ENCODE assay signal across 9 mouse cellular contexts in the genomic region with DNA sequence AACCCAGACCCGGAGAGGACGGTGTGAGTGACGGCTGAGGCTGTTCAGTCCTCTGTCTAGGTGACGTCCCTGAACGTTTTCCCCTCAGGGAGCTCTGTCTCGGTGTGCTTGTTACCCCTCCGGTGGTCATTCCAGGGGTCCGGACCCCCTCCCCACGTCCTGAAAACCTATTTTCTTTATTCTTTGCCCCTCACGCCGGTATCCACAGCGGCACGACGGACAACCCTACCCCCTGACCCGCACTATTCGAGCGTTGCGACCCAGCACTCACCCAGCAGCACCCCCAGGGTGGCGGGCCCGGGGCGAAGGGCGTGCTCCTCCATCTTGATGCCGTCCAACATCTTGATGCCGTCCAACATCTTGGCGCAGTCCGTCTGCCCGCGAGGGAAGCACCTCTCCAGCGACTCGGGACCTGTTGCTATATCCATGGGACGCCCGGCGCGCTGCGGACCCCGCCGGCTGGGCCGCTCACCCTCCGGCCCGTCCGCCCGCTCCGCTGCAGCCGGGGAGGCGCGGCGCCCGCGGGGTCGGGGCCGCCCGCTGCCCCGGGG. TPM values are rescaled to one million over a fixed set of nuclear protein-coding genes. Genes with fewer than 3 reads are reported as not detected.
DNase-seq lines count a peak whose midpoint lies in the region; ATAC-seq lines count a peak whose summit lies in the region.
"Had no signal": no experiment of that assay in that cellular context is flagged by ENCODE, and none has a peak within 500 bp of the region (broad histone marks: within the 10 kb centered on the region; RNA-seq: fewer than 3 reads in every experiment).

A gene (minus strand): TSS at position 341 of the 551 bp plus-strand sequence.

- H3K4me3 ChIP-seq in kidney, embryonic 16.5 days (ENCODE audit: low read length), result peak within 1 kb of the TSS; percentile 50
- peak within 1 kb of the TSS; percentile 42 for H3K4me3 ChIP-seq in embryonic facial prominence, embryonic 11.5 days (ENCODE audit: low read depth, low read length)
- H3K4me3 ChIP-seq in hindbrain, embryonic 13.5 days, result peak within 1 kb of the TSS; percentile 48
- H3K4me3 ChIP-seq in midbrain, embryonic 12.5 days, result peak within 1 kb of the TSS; percentile 46

- no peaks in the 10 kb centered on the region for H3K36me3 ChIP-seq in kidney, embryonic 16.5 days (ENCODE audit: insufficient read depth, low read length)
- H3K36me3 ChIP-seq in embryonic facial prominence, embryonic 11.5 days (replicated peaks; ENCODE audit: control insufficient read depth, insufficient read depth, low read depth, low read length), result no peaks in the 10 kb centered on the region
- no peaks in the 10 kb centered on the region for H3K36me3 ChIP-seq in hindbrain, embryonic 13.5 days
- no peaks in the 10 kb centered on the region for H3K36me3 ChIP-seq in midbrain, embryonic 12.5 days

- no peak for DNase-seq in kidney, adult 18-20 months
- DNase-seq in embryonic facial prominence, embryonic 11.5 days (ENCODE audit: low spot score), result no peak
- DNase-seq in cerebellum, adult 18-20 months, result no peak
- no peak for DNase-seq in right cerebral cortex, postnatal 14 days
- DNase-seq: cerebellum, adult 8-10 months had no signal

- peaks cover 96% of the 10 kb centered on the region for H3K27me3 ChIP-seq in kidney, embryonic 16.5 days (ENCODE audit: insufficient read depth, low read length)
- H3K27me3 ChIP-seq in embryonic facial prominence, embryonic 11.5 days (ENCODE audit: control insufficient read depth, insufficient read depth, low read length), result peaks cover 84% of the 10 kb centered on the region
- peaks cover 96% of the 10 kb centered on the region for H3K27me3 ChIP-seq in hindbrain, embryonic 13.5 days
- peaks cover 100% of the 10 kb centered on the region for H3K27me3 ChIP-seq in midbrain, embryonic 12.5 days

- ATAC-seq in kidney, embryonic 16.5 days (ENCODE audit: low FRiP score, low TSS enrichment), result no peak
- no peak for ATAC-seq in embryonic facial prominence, embryonic 11.5 days (replicated peaks; ENCODE audit: insufficient number of reproducible peaks, low FRiP score, low TSS enrichment, low read depth)
- no peak for ATAC-seq in hindbrain, embryonic 13.5 days (ENCODE audit: low FRiP score)
- ATAC-seq in midbrain, embryonic 12.5 days (ENCODE audit: low FRiP score, low read depth), result no peak
- no peak for ATAC-seq in monocyte, adult 5-6 weeks (replicated peaks; ENCODE audit: insufficient number of reproducible peaks, low FRiP score, low TSS enrichment, poor library complexity, severe bottlenecking)

- H3K9me3 ChIP-seq in kidney, embryonic 16.5 days (ENCODE audit: low read length), result no peaks in the 10 kb centered on the region
- no peaks in the 10 kb centered on the region for H3K9me3 ChIP-seq in embryonic facial prominence, embryonic 11.5 days (replicated peaks; ENCODE audit: control insufficient read depth, low read length)
- H3K9me3 ChIP-seq in hindbrain, embryonic 13.5 days, result no peaks in the 10 kb centered on the region
- H3K9me3 ChIP-seq in midbrain, embryonic 12.5 days, result no peaks in the 10 kb centered on the region

- under 1% methylated on average over 46 of the region's 53 CpGs for WGBS in kidney, embryonic 16.5 days
- under 1% methylated on average over 39 of the region's 53 CpGs for WGBS in embryonic facial prominence, embryonic 11.5 days
- WGBS in hindbrain, embryonic 13.5 days, result 1% methylated on average over 53 of the region's 53 CpGs
- WGBS in midbrain, embryonic 12.5 days, result under 1% methylated on average over 53 of the region's 53 CpGs

- H3K27ac ChIP-seq in kidney, embryonic 16.5 days (ENCODE audit: low read length), result no peak within 1 kb of the TSS
- no peak within 1 kb of the TSS; the same call in 1 of the 2 replicates for H3K27ac ChIP-seq in embryonic facial prominence, embryonic 11.5 days (replicated peaks; ENCODE audit: low read depth, low read length)
- peak within 1 kb of the TSS; percentile 90 for H3K27ac ChIP-seq in hindbrain, embryonic 13.5 days
- H3K27ac ChIP-seq in midbrain, embryonic 12.5 days (replicated peaks), result peak within 1 kb of the TSS; percentile 56

- H3K4me2 ChIP-seq in kidney, embryonic 16.5 days (replicated peaks; ENCODE audit: low read depth, low read length), result peak within 1 kb of the TSS; percentile 70
- H3K4me2 ChIP-seq in embryonic facial prominence, embryonic 11.5 days (ENCODE audit: low read depth, low read length), result peak within 1 kb of the TSS; percentile 87
- H3K4me2 ChIP-seq in hindbrain, embryonic 13.5 days, result peak within 1 kb of the TSS; percentile 55
- peak within 1 kb of the TSS; percentile 59 for H3K4me2 ChIP-seq in midbrain, embryonic 12.5 days (replicated peaks)

- peak within 1 kb of the TSS; percentile 61 for H3K9ac ChIP-seq in kidney, embryonic 16.5 days (replicated peaks; ENCODE audit: low read length)
- peak within 1 kb of the TSS; percentile 43 for H3K9ac ChIP-seq in embryonic facial prominence, embryonic 11.5 days (replicated peaks; ENCODE audit: low read length)
- H3K9ac ChIP-seq in hindbrain, embryonic 13.5 days, result peak within 1 kb of the TSS; percentile 86
- H3K9ac ChIP-seq in midbrain, embryonic 12.5 days (replicated peaks), result peak within 1 kb of the TSS; percentile 55

- H3K4me1 ChIP-seq in kidney, embryonic 16.5 days (ENCODE audit: insufficient read depth, low read length), result peaks cover 27% of the 10 kb centered on the region
- H3K4me1 ChIP-seq in embryonic facial prominence, embryonic 11.5 days (ENCODE audit: control insufficient read depth, insufficient read depth, low read length), result peaks cover 6% of the 10 kb centered on the region
- peaks cover 26% of the 10 kb centered on the region for H3K4me1 ChIP-seq in hindbrain, embryonic 13.5 days (replicated peaks)
- peaks cover 40% of the 10 kb centered on the region for H3K4me1 ChIP-seq in midbrain, embryonic 12.5 days

RNA-seq across cellular contexts. Expression of the gene that starts here (rescaled TPM):
- polyA plus RNA-seq in kidney, embryonic 16.5 days (2015; fragmentation: Nextera tagmentation; extraction: Ambion mirVana), result 0.94 and 1.3 TPM in 2 replicates
- 1.2 TPM in 2 replicates for polyA plus RNA-seq in embryonic facial prominence, embryonic 11.5 days (2014; fragmentation: Nextera tagmentation; extraction: Ambion mirVana)
- polyA plus RNA-seq in hindbrain, embryonic 13.5 days (2015; fragmentation: Nextera tagmentation; extraction: Ambion mirVana), result 6.3 and 6.7 TPM in 2 replicates
- polyA plus RNA-seq in midbrain, embryonic 12.5 days (2016; fragmentation: Nextera tagmentation; extraction: Ambion mirVana), result 2.3 and 2.8 TPM in 2 replicates
- not detected in 3 replicates for total RNA-seq in monocyte, adult 5-6 weeks (2017)

Comparison
In these comparisons a context has a peak if more than half of its experiments do, and no peak if none do; other contexts are left out.
1. H3K27ac ChIP-seq: peak in hindbrain, embryonic 13.5 days (single experiment) and midbrain, embryonic 12.5 days (single experiment); none in kidney, embryonic 16.5 days (single experiment) and embryonic facial prominence, embryonic 11.5 days (single experiment).
2. Peak in every context shown above with its lines, with median percentiles within 50 percentile points of each other: H3K4me2 ChIP-seq, H3K4me3 ChIP-seq and H3K9ac ChIP-seq.